Mouse (Mus musculus) stomach, postnatal 0 days (tissue): ENCODE measurements around the gene Nudcd3. TPM values are rescaled to one million over a fixed set of nuclear protein-coding genes. Genes with fewer than 3 reads are reported as not detected.

Source experiments
- ATAC-seq: fragments of 200-750 bp; cut with Nextera tagmentation; 2 replicates; pipeline ENCODE4 v1.8.0; 2017; ENCODE audit not compliant: low FRiP score, low TSS enrichment
- DNase-seq: peaks from one replicate; pipeline ENCODE4 v3.0.0-alpha.2; 2016; ENCODE audit warnings: low spot score
- H3K27ac ChIP-seq: fragments of 300-500 bp; sonication (generic); replicated peaks from 2 replicates; pipeline ENCODE4 v1.5.1; 2014; ENCODE audit warnings: mild to moderate bottlenecking, control low read depth
- H3K27me3 ChIP-seq: fragments of 300-500 bp; sonication (generic); 2 replicates; pipeline ENCODE4 v1.6.1; 2014; ENCODE audit warnings: low read length; ENCODE audit not compliant: control insufficient read depth, insufficient read depth
- H3K36me3 ChIP-seq: fragments of 300-500 bp; sonication (generic); 2 replicates; pipeline ENCODE4 v1.6.1; 2014; ENCODE audit warnings: low read length, mixed read lengths; ENCODE audit not compliant: control insufficient read depth, insufficient read depth
- H3K4me1 ChIP-seq: fragments of 300-500 bp; sonication (generic); replicated peaks from 2 replicates; pipeline ENCODE4 v1.6.1; 2014; ENCODE audit warnings: antibody characterized with exemption; ENCODE audit not compliant: control insufficient read depth, insufficient read depth
- H3K4me2 ChIP-seq: fragments of 300-500 bp; sonication (generic); replicated peaks from 2 replicates; pipeline ENCODE4 v1.6.1; 2014; ENCODE audit warnings: low read depth, mild to moderate bottlenecking, control low read depth, moderate library complexity
- H3K4me3 ChIP-seq: fragments of 300-500 bp; sonication (generic); 2 replicates; pipeline ENCODE4 v1.5.1; 2014; ENCODE audit warnings: low read depth, low read length, control low read depth
- H3K9ac ChIP-seq: fragments of 300-500 bp; sonication (generic); 2 replicates; pipeline ENCODE4 v1.6.1; 2014; ENCODE audit warnings: mild to moderate bottlenecking, low read length, control low read depth, mixed read lengths
- H3K9me3 ChIP-seq: fragments of 300-500 bp; sonication (generic); 2 replicates; pipeline ENCODE4 v1.6.1; 2016; ENCODE audit warnings: low read length; ENCODE audit not compliant: control insufficient read depth
- CTCF ChIP-seq: IDR thresholded peaks from 2 replicates; pipeline ENCODE4 v1.5.1; 2016; ENCODE audit warnings: antibody characterized with exemption, low read depth, mild to moderate bottlenecking, moderate library complexity
- EP300 ChIP-seq: optimal IDR thresholded peaks from 2 replicates; pipeline ENCODE3; 2016; ENCODE audit warnings: antibody characterized with exemption
- WGBS: fragments of 180-500 bp; shearing (Covaris S2); extraction: QIAGEN DNeasy Blood & Tissue Kit; methylation state at CpG from one replicate; pipeline ENCODE4 v1.1.7; 2014; 5-methylcytosine and 5-hydroxymethylcytosine counted together
- polyA plus RNA-seq: library from polyadenylated mRNA; unstranded; fragments of >200 nt; fragmentation: Nextera tagmentation; extraction: Ambion mirVana; gene quantifications from 2 replicates; pipeline ENCODE4 v1.2.1, GENCODE M21; 2015

Nudcd3 gene
- polyA plus RNA-seq = 22.1 and 23.3 TPM in 2 replicates

DNA sequence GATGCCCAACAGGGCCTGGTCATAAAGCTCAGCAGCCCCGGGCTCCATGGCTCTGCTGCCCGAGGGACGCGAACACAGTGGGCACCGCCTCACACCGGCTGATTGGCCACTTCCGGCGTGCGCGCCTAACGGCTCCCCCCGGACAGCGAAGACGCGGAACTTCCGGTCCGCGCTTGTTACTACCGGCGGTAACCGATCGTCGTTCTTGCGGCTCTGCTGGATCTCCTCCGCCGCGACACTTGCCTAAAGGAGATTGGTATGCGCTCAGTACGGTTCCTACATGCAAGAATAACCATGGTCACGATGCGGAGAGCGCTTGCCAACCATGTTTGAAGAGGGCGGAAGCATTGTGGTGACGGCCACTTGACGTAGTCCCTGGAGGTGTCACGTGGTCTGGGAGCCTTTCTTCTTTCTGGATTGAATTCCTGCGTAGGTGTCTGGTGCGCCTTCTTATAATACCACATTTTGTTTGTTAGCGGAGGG is at the start of gene Nudcd3:
Gene Nudcd3 (minus strand): TSS at position 329 of the 483 bp plus-strand sequence.
- Histone ChIP-seq H3K4me1 (no peaks in the 10 kb centered on the region; the same call in 1 of the 2 replicates), H3K4me3 (peak within 1 kb of the TSS; percentile 95), H3K36me3 (no peaks in the 10 kb centered on the region), H3K9me3 (no peaks in the 10 kb centered on the region), H3K27me3 (no peaks in the 10 kb centered on the region), H3K4me2 (peak within 1 kb of the TSS; percentile 94), H3K9ac (peak within 1 kb of the TSS; percentile 94), H3K27ac (peak within 1 kb of the TSS; percentile 97)
- TF ChIP-seq EP300 (no peak), CTCF (no peak)
- DNase-seq = peak; percentile 91
- WGBS = under 1% methylated on average over 39 of the region's 39 CpGs
- peak; percentile 98 for ATAC-seq

DNA sequence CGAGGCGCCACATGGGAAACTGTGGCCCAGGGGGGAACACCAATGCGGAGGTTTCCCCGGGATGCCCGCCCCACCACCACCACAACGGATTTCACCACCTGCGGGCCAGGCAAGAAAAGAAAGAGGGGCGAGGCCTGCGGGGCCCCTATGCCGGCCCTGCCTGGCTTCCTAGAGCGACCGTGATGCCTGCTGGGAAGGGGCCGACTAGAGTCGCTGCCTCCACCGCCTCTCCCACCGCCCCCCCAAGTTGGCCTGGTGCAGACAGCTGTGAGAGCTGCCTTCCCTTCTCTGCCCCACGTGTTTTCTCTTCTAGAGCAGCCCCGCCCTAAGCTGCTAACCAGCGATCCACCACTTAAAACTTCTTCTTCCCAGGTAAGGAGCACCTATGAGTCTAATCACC is 44.5 kb upstream of the Nudcd3 start:
- no peak overlapping the region for H3K4me2 ChIP-seq
- DNase-seq (no peak), ATAC-seq (no peak)
- no peaks in the 10 kb centered on the region for H3K27me3 ChIP-seq
- no peak overlapping the region for H3K27ac ChIP-seq
- no peaks in the 10 kb centered on the region for H3K36me3 ChIP-seq
- WGBS = 50% methylated on average over 19 of the region's 19 CpGs
- H3K9ac ChIP-seq = no peak overlapping the region
- no peaks in the 10 kb centered on the region for H3K4me1 ChIP-seq
- H3K9me3 ChIP-seq = no peaks in the 10 kb centered on the region
- TF ChIP-seq CTCF (no peak), EP300 (no peak)
- H3K4me3 ChIP-seq = no peak overlapping the region

DNA sequence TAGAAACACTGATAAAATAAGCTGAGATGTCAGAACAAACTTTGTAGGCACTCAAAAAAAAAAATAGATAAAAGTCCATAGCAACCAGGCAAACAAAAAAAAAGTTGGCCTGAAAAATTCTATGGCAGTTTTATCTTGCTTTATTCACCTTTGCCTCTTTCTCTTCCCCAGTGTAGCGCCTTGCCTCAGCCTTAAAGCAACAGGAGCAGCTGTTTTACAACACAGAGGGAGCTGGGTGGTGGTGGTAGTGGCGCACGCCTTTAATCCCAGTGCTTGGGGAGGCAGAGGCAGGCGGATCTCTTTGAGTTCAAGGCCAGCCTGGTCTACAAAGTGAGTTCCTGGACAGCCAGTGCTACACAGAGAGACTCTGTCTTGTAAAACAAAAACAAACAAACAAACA is 32.8 kb upstream of the Nudcd3 start:
- Histone ChIP-seq H3K27me3 (no peaks in the 10 kb centered on the region), H3K4me2 (no peak overlapping the region), H3K4me3 (no peak overlapping the region), H3K4me1 (no peaks in the 10 kb centered on the region), H3K36me3 (no peaks in the 10 kb centered on the region), H3K9me3 (no peaks in the 10 kb centered on the region), H3K27ac (no peak overlapping the region), H3K9ac (no peak overlapping the region)
- WGBS = 91% methylated on average over 4 of the region's 4 CpGs
- peak; percentile 39 for DNase-seq
- TF ChIP-seq EP300 (no peak), CTCF (no peak)
- ATAC-seq = peak; percentile 79

DNA sequence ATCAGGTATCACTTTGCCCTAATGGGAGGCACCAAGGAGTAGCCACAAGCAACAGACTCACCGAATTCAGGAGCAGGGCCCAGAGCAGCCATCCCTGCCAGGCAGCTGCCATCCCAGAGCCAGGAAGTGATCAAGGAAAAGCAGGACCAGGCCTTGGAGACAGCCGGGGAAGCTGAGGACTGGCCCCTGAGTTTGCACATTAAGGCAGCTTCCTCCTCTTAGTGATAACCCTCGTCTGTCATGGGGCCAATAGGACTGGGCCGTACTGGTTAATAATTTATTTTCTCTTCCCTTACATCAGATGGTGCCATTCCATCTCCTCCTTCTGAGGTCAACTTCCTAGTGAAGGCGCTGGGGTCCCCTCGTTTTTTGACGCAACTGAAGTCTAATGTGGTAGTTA is 29.8 kb upstream of the Nudcd3 start, which contains the start of gene Npc1l1:
Gene Npc1l1 (minus strand): TSS at position 132 of the 400 bp plus-strand sequence.
- Histone ChIP-seq H3K9ac (no peak within 1 kb of the TSS), H3K9me3 (no peaks in the 10 kb centered on the region), H3K36me3 (no peaks in the 10 kb centered on the region), H3K4me2 (no peak within 1 kb of the TSS), H3K4me3 (no peak within 1 kb of the TSS), H3K4me1 (no peaks in the 10 kb centered on the region), H3K27ac (no peak within 1 kb of the TSS), H3K27me3 (no peaks in the 10 kb centered on the region)
- WGBS = 62% methylated on average over 7 of the region's 7 CpGs
- ATAC-seq (0 out of 2 replicates have a peak, but pooled peaks have one; percentile 34), DNase-seq (no peak)
- TF ChIP-seq CTCF (no peak), EP300 (no peak)

DNA sequence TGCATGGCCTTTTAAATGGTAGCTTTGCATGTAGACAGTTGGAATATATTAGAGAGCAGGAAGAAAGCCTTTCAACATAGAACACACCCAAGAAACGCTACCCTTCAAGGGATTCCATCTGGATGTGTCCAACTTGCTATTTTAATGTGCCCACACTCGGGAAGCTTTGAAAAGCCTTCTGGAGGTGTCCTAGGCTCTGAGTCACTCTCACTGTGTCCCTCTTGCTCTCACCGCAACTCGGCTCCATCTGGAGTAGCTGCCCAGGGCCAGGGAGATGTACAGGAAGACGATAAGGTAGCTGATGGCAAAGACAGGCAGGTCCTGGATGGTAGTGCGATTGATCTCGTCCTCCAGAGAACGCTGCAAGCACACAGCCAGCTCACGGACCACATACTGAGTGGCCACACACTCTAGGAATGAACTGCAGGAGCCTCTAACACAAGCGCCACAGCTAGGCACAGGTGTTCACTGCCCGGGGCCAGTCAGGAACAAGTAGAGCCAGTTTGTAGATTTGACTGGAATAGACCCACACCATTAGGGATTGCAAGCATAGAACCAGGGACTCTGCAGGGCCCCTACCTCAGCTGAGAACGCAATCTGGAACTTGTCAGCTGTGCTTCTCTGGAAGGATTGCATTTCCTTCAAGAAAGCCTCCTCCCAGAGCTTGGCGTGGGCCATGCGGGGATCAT is 24.5 kb upstream of the Nudcd3 start:
- Histone ChIP-seq H3K9me3 (no peaks in the 10 kb centered on the region), H3K4me1 (no peaks in the 10 kb centered on the region), H3K36me3 (no peaks in the 10 kb centered on the region), H3K27ac (no peak overlapping the region), H3K4me3 (no peak overlapping the region), H3K27me3 (no peaks in the 10 kb centered on the region), H3K9ac (no peak overlapping the region), H3K4me2 (no peak overlapping the region)
- 66% methylated on average over 14 of the region's 14 CpGs for WGBS
- DNase-seq (no peak), ATAC-seq (no peak)
- TF ChIP-seq CTCF = no peak
- TF ChIP-seq EP300 = no peak

DNA sequence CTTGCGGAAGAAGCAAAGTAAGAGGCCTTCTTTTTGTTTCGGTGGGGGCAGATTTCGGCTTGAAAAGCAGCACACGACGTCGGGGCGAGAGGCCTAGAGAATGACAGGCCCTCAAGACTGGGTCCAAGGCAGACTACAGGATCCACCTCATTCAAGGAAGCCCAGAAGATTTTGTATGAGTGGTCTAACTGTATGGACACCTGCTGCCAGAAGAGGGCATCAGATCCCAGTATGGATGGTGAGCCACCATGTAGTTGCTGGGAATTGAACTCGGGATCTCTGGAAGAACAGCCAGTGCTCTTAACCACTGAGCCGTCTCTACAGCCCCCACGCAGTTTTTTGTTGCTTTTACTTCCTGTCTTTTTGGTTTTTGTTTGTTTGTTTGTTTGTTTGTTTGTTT is 22.0 kb upstream of the Nudcd3 start:
- no peak overlapping the region for H3K27ac ChIP-seq
- 88% methylated on average over 10 of the region's 10 CpGs for WGBS
- H3K9ac ChIP-seq = no peak overlapping the region
- H3K4me1 ChIP-seq = no peaks in the 10 kb centered on the region
- H3K36me3 ChIP-seq = no peaks in the 10 kb centered on the region
- H3K27me3 ChIP-seq = no peaks in the 10 kb centered on the region
- no peak for ATAC-seq
- no peak for DNase-seq
- 0 out of 2 replicates have a peak, but pooled peaks have one; percentile 14 for TF ChIP-seq CTCF
- no peak for TF ChIP-seq EP300
- no peak overlapping the region for H3K4me3 ChIP-seq
- no peak overlapping the region for H3K4me2 ChIP-seq
- no peaks in the 10 kb centered on the region for H3K9me3 ChIP-seq
